Mouse (Mus musculus): Measurements from ENCODE around the gene Dcun1d4.
A peak's percentile ranks its signal among the peaks of the same experiment; 100 is the strongest.
"Not testable (repeated sequence)": the region's sequence is repeated elsewhere in the genome, so short reads cannot be mapped to it uniquely, and the experiment has no call there.

Dcun1d4 gene

DNA sequence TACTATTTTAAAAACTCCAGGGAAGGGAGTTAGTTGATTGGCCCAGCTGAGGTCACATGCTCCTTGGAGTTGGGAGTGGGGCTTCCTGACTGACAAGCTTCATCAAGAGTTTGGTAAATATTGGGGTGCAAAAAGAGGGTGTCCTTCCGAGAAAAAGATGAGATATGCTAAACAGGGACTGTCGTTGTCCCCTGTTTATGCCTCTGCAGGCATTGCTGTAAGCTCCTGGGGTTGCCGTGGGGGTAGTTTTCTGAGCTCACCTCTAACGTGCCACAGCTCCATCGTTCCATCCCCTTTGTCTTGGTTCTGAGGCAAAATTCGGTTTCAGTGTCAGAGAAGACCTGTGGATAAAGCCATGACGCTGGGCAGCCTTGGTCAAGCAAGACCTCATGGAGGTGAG is at the start of gene Dcun1d4:
Dcun1d4 (plus strand) TSS at position 301 of the 400 bp plus-strand sequence.
- no peak for DNase-seq

DNA sequence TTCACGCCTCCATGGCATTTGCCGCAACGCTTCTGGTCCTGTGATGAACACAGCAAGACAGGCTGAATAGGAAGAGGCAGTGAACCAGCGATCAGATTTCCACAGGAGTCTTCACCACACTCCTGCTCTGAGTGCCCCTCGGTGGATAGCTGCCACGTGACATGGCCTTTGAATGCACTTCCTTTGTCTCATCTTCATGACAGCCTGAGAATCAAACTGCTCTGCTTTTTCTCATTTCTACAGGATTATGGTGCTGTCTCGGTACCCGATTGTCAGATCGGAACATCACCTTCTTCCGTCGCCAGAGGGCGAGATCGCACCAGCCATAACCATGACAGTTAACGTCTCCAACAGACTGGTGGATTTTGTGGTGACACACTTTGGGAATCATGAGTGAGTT is 49.2 kb upstream of the Dcun1d4 start:
- peak; percentile 76 to 83 for DNase-seq

DNA sequence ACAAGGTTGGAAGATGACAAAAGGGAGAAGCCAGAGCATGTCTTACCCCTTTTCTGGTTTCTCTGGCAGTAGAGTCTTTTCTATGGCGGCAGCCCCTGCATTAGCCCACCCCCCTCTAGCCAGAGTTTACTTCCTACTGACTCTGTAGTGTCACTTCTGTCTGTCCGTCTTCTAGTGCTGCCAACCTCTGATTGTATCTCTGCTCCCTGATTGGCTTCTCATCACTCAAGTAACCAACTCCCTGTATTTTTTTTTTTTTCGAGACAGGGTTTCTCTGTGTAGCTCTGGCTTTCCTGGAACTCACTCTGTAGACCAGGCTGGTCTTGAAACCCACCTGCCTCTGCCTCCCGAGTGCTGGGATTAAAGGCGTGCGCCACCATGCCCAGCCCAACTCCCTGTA is 48.0 kb upstream of the Dcun1d4 start:
- DNase-seq, result no peak

DNA sequence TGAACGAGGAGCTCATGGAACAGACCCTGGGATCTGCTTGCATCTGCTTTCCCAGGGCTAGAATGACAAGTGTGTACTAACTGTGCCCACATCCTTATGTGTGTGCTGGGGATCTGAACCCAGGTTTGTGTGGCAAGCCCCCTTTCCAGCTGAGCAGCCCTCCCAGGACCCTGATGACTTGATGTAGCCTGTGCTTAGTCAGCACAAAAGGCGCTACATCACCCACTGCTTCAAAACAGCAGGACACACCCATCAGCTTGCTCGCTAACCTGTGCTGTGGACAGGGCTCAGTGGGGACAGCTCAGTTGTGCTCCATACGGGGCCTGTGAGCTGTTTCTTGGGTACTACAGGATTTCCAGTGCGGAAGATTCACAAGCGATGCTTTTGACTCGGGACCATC is 46.0 kb upstream of the Dcun1d4 start:
- DNase-seq, result no peak

DNA sequence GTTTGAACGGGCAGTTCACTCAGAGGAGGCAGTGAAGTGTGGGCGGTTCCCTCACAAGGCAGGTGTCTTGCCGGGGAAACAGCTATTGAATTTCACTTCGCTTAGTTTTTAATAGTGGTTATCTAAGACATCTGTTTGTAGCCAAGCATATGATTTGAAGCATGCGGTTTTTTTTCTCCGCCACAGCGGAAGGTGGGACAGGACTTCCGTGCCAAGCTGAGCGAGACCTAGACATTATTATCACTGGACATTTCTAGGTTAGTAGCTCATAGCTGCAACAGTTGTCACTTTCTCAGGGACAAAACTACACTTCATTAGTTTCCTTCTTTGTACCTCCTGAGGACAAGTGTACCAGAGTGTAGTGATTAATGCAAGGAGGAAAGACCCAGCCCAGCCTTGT is 38.6 kb upstream of the Dcun1d4 start:
- DNase-seq, result no peak

DNA sequence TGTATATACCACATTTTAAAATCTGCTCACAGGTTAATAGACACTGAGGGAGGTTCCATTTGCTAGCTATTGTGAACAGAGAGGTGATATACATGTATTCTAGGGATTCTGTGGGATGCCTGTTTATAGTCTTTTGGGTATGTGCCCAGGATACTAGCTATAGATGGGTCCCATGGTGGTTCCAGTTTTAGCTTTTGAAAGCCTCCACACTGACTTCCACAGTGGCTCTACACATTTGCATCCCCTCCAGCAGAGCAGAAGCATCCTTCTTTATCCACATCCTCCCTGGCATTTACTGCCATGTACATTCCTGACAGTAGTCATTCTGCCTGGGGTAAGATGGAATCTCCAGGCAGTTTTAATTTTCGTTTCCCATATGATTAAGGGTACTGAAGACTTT is 30.5 kb upstream of the Dcun1d4 start:
- DNase-seq, result no peak

DNA sequence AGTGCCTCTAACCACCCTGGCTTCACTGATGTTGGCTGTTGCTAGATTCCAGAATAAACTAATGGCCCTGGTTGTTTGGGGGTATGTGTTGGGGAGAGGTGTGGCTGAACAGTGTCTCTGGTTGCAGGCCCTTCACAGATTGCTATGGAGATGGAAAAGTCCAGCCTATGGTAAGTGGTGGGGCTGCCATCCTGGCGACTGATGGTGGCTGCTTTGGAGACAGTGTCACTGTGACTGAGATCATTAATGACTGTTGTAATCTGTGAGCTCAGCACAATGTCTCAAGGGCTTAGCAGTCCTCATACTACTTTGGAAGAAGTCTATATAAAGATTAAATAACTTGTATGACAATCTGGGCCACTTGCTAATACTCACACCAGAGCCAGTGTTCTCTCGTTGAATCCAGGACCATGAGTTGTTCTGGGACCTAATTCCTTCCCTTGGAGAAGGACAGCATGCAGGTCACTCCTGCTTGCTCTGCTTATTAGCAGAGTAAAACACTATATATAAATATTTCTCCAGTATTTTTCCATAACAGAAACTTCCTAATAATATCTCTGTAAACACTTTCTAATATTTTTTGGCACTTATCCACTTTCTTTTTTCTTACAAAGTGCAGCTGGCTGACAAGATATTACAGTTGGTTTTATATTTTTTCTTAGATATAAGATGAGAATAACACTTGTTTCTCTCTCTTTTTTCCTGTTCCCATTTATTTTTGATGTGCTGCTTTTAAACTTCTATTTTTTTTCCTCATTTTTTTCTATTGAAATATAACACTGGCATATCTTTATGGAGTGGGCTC is 26.1 kb upstream of the Dcun1d4 start:
- DNase-seq, result no peak

DNA sequence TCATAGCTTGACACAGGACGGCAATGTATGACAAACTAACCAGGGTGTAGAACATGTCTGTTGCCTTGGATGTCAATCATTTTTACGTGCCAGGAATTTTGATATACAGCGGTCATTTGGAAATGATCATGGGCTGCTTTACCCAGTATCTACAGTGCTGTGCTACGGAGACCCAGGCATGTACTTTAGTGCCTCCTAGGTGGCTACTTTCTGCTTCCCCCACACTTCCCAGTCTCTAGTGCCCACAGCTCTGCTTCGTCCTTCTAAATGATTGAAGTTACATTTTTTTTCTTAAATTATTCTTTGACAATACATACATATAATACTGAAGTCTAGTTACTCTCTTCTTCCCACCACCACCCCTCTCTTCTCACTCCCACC is 25.5 kb upstream of the Dcun1d4 start:
- DNase-seq, result no peak

DNA sequence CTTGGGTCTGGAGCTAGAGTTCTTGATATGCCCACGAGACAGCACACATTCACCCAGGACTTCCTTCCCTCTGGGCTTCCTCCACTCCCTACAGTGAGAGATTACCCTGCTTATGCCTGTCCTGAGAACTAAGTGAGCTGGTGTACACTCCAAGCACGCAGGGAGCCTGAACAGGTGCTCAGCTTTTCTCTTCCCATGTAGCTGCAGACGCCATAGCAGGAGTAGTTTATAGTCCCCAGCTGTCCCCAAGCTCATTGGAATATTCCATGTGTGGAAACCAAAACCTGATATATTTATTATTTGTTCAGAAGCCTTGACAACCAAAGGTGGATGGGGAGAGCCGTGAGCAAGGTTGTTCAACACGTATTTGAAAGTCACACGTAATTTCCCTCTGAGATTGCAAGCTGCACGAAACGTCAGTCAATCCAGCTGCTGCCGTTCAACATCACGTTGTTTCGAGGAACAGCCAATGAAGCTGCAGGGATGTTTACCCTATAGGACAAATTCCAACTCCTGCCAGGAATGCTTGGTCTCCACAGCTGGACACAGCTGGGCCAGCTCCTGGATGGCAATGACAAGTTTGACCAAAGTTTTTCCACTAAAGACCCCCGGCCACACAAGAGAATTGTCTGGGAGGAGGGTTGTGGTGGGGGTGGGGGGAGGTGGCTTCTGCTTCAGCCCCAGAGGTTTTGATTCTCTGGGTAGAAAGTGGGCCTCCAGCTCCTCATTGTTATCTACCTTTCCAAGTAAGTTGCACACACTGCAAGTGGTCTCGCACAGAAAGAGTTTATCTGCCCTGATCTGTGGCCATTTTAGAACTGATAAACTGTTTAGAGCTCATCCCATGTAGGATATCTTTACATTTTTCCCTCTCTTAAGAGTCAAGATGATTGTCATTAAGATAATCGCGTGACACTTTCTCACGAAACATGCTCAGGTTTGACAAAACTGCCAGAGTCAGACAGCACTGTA is 12.1 kb upstream of the Dcun1d4 start:
- no peak for DNase-seq

DNA sequence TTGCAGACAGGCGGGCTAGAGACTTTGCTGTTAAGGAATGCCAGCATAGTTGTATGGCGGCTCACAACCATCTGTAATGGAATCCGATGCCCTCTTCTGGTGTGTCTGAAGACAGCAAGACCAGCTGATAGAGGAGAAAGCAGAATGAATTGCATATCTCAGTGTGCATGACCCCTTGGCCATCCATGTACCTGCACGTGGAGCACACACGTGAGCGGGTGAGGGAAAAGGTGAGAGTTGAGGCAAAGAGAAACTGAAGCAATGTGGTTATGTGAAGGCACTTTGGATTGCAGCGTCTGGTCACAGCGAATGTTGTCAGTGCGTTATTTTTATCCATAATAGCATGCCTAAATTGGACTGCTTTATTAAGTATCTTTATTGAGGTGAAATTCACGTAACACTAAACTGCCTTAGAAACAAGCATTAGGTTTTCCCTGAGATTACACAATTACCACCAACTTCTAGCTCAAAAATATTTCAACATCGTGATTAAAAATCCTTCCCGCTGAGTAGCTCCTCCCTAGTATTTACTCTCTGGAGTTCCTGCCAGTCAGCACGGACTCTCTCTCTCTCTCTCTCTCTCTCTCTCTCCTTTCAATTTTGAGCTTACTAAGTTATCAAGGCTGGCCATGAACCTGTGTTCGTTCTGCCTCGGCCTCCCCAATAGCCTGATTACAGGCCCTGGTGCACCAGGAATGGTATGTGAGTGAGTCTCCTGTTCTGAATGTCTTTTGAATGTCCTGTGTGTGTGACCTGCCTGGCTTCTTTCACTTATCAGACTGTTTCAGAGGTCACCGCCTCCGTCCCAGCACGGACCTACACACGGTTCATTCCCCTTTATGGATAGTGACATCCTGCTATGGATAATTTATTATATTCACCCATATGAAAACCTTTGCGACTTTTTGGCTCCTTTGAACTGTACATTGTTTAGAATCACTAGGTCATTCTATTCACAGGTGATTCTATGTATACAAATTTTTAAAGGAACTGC is 6.1 kb upstream of the Dcun1d4 start:
- DNase-seq, result no peak

DNA sequence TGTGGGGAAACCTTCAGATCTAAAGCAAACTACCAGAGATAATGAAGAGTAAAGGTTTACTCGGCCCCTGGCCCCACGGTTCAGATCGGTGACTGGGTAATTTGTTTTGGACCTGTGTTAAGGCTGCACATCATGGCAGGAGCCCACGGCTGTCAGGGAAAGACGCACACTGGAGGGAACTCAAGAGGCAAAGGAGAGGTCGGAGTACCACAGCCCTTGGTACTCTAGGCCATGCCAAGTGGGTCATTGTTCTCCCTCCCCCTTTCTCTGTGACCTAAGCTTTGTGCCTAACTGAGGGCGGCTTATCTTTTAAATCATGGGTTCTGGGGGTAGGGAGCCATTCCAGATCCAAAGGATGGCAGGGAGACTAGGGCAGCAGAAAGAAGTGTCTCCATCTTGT is 601 bp downstream of the Dcun1d4 start:
- no peak for DNase-seq

DNA sequence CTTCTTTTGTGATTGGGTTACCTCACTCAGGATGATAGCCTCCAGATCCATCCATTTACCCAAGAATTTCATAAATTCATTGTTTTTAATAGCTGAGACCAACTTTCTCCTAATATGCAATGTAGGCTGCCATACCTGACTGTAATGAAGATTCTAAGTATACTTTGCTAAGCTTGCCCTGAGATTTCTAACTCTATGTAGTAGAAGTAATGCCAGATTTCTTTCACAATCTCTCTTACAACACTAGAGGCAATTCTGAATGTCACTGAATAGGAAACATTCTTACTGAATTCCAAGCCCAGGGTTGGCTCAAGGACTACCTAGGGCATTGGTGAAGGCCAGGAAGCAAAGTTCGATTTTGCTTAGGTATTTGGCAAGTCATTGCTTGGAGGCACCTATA is 1.6 kb downstream of the Dcun1d4 start:
- DNase-seq, result not testable (repeated sequence)

DNA sequence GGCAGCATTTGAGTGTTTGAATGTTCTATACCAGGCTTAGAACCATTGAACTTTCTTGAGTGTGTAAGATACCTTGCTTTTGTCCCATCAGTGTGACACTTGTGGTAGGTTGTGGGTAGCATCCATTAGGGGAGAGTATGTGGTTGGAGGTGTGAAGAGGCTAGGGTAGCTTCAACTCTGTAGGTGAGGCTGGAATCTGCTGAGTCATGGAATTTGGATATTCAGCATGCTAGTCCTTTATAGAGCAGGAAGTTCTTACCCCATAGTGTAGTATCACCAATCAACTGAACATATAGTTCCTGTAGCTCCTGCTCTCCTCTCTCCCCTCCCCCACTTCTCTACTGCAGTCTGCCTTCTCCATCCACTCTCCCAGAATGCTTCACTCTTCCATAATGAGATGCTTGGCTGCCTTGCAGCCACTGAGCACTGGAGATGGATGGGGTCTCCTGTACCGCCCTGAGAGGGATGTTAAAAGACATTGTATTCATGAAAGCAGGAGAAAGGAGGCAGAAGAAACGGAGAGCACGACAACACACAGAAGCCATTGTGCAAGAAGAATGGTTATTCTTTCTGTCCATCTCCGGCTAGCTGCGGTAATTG is 3.3 kb downstream of the Dcun1d4 start:
- DNase-seq, result no peak

DNA sequence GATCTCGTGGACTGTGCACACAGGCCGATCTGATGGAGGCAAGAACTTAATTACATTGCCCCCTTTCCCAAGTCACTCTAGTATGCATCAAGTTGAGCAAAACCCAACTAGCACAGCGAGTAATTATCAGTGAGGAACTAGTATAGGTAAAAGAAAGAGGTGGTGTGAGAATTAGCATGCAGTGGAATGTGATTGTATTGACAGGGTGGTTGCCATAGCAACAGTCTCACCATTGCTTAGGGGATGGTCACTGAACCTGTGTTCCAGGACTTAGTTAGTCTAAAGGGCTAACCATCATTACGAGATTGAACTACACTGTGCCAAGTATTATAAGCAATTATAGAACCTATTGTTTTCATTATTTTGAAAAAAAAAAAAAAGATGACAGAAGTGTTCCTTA is 5.7 kb downstream of the Dcun1d4 start:
- no peak for DNase-seq

DNA sequence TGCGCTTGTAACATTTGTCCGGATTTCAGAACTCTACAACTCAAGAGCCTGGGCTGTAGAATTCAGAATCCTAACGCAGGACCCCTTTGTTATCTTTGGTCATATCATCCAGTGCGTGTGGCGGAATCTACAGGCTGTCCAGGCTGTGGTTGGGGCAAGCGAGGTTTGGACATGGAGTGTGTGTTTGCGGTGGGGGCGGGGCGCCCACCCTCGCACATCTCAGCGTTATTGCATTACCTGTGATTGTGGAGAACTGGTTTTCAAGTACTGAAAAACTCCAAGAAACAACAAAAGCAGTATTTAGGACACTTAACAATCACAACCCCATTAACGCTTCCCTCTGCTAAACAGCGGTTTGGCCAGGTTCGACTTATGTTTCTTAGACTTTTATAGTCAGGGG is 9.1 kb downstream of the Dcun1d4 start:
- DNase-seq, result peak; percentile 19 to 22

DNA sequence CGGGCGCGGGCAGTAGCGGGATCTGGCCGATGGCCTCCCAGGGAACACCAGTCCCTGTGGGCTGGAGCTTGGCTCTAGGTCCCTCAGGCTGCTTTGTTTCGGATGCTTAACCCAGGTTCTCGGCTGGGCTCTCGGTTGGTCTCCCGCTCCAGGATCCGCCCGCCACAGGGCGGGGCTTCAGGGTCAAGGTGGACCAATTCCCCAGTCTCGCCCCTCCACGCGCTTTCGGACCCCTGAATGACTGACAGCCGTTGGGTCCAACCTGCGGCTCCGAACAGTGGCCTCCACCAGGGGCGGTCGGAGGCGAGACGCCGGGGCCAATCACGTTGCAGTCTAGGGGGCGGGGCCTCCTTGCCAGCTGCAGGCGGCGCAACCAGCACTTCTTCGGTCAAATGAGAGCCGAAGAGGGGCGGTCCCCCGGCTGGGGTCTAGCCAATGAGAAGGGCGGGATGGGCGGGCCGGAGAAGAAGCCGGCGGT is 9.8 kb downstream of the Dcun1d4 start:
- DNase-seq, result peak; percentile 98 to 100

DNA sequence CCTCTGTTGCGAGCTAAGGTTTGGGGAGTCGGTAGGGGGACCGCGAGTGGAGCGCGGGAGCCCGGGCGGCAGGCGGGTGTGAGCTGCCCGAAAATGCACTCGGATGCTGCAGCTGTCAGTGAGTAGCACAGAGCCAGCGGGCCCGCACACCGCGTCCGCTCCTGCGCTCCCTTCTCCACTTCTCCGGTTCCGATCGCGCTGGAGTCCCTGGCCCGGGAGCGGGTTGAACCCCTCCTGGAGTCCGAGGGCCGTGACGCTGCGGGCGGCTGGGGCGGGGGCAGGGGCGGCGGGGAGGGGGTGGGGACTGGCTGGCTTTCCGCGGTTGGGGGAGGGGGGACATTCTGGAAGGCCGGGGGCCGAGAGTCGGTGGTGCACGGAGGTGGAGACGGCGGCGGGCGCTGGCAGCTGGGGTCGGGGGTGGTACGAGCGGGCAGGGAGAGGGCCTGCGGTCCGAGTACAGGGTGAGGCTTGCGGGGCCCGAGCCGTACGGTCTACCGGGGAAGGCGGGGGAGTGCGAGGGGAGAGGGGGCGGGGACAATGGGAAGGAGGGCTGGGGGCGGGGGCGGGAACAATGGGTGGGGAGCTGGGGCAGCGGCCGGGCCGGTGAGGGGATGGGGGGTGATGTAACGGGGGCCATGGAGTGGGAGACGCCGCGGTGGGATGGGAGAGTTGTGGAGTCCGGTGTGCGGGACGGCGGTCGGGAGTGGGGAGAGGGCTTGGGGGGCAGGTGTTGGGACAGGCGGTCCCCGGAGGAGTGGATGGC is 10.5 kb downstream of the Dcun1d4 start:
- peak in 1 of 2 experiments; percentile 47 for DNase-seq

DNA sequence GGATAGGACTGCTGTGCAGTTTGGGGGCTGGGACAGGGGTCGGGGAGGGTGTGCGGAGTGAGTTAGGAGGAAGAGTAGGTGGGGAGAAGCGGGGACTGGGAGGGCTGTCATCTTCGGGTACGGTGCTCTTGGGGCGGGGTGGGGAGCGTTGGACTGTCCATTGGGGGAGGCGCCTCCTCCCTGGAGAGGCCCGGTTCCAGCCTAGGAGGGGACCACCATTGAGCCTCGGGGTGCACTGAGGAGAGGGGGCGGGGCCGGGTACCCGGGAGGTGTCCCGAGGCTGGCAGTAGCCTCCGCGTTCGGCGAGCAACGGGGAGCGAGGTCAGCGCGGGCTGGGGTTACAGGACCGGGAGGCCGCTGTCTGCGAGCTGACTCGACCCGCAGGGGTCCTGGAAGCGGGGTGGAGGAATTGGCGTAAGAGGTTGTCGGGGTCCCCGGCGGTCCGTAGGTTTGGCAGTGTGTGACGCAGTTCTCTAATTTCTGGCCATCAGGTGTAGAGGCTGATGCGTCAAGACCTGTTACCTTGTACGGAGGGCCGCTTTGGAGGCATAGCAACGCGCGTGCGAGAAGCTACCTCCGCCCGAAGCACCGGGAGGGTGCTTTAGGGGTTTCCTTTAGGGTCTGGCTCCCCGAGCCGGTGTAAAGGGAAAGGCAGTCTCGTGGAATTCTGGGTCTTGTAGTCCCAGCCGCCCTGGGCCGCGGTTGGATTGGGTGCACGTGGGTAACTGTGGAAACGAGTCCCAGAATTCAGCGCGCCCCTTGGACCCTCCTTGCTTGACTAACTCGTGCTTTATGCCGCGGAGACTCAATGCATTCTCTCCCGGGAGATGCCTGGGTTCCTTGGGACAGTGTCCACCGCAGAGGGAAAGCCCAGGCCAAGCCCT is 11.3 kb downstream of the Dcun1d4 start:
- DNase-seq, result peak; percentile 86 to 87

DNA sequence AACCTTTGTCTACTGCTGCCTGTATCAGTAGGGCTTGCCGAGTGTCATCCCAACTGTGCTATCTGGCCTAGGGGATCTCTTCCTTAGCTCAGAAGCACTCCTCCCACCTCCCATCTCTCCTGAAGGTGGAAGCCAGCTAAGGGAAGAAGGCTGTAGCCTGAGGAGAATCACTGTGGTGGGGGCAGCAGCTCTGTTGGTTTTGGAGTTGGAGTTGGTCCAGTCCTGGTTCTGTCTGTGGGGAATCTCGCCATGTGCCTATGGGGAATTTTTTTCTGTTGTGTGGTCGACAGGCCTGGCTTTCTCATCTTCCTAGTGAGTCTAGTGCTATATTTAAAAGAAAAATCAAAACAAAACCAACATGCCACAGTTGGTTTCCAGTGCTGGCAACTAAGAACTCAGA is 16.6 kb downstream of the Dcun1d4 start:
- DNase-seq, result no peak

DNA sequence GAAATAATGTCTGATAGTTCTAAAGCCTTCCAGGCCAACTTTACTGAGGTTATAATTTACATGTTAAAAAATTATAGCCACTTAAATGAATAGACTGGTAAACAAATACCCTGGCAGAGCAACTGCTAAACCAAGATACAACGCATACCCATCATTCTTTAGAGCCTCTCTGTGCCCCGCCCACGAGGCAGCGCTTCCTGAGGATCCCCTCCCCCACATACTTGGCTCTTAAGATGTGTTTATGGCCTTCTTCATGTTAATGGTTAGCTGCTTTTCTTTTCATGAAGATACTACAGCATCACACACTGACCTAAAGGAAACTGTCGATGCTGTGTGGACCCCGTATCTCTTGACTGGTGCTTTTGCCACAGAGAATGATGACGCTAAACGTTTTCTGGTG is 17.8 kb downstream of the Dcun1d4 start:
- DNase-seq, result no peak

All from cerebellum, postnatal 36 days (tissue).